ENCODE assay signal across 27 mouse cellular contexts in the genomic region with DNA sequence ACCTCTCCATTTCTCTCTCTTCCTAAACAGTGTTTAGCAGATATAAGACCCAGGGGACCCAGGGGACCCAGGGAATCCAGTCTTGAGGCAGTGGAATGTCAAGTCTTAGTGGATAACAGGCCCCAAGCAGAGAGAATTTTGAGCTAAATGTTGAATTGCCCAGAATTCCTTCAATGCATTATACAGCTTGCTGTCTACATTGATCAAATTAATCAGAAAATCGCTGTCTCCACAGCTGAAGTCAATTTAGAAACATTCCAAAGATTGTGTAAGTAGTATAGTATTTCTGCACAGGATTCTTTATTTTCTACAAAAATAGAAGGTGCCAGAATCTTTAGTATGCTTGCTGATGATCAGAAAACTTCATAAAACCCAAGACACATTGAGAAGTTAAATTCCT. TPM values are rescaled to one million over a fixed set of nuclear protein-coding genes. Genes with fewer than 3 reads are reported as not detected.
"Had no signal": no experiment of that assay in that cellular context is flagged by ENCODE, and none has a peak within 500 bp of the region (broad histone marks: within the 10 kb centered on the region; RNA-seq: fewer than 3 reads in every experiment).

No protein-coding gene starts in this region.

- H3K4me3 ChIP-seq: gastrocnemius, adult 2 months; heart, embryonic 10.5 days; heart, embryonic 12.5 days; hindbrain, embryonic 10.5 days; hindbrain, embryonic 12.5 days; intestine, embryonic 15.5 days; layer of hippocampus, adult 2 months; limb, embryonic 13.5 days; limb, embryonic 15.5 days; liver, embryonic 12.5 days had no signal

- H3K36me3 ChIP-seq: heart, embryonic 10.5 days; heart, embryonic 12.5 days; hindbrain, embryonic 10.5 days; hindbrain, embryonic 12.5 days; intestine, embryonic 15.5 days; limb, embryonic 13.5 days; limb, embryonic 15.5 days; liver, embryonic 12.5 days had no signal

- H3K27me3 ChIP-seq: heart, embryonic 12.5 days; intestine, embryonic 15.5 days had no signal

- ATAC-seq: hindbrain, embryonic 16.5 days; inflammation-experienced regulatory T-cells, adult 6 months; intestine, embryonic 15.5 days; intestine, postnatal 0 days; liver, embryonic 12.5 days had no signal

- H3K9ac ChIP-seq: heart, embryonic 12.5 days; hindbrain, embryonic 12.5 days; hindbrain, embryonic 14.5 days; intestine, embryonic 15.5 days; limb, embryonic 13.5 days; limb, embryonic 15.5 days; liver, embryonic 12.5 days; liver, embryonic 14.5 days had no signal

- H3K4me2 ChIP-seq: heart, embryonic 12.5 days; hindbrain, embryonic 12.5 days; hindbrain, embryonic 14.5 days; intestine, embryonic 15.5 days; limb, embryonic 13.5 days; limb, embryonic 15.5 days; liver, embryonic 12.5 days had no signal

- H3K4me1 ChIP-seq: heart, embryonic 10.5 days; heart, embryonic 12.5 days; hindbrain, embryonic 10.5 days; hindbrain, embryonic 12.5 days; intestine, embryonic 15.5 days; limb, embryonic 13.5 days; limb, embryonic 15.5 days; liver, embryonic 12.5 days had no signal

- H3K27ac ChIP-seq: gastrocnemius, adult 2 months; heart, embryonic 10.5 days; hindbrain, embryonic 10.5 days; hindbrain, embryonic 12.5 days; hindbrain, embryonic 14.5 days; intestine, embryonic 15.5 days; layer of hippocampus, adult 2 months; limb, embryonic 13.5 days; limb, embryonic 15.5 days; liver, embryonic 12.5 days; liver, embryonic 14.5 days had no signal

- H3K9me3 ChIP-seq: heart, embryonic 10.5 days; heart, embryonic 12.5 days; hindbrain, embryonic 10.5 days; hindbrain, embryonic 12.5 days; intestine, embryonic 15.5 days; limb, embryonic 13.5 days; limb, embryonic 15.5 days; liver, embryonic 12.5 days had no signal

- DNase-seq: gastrocnemius, adult 2 months; gastrocnemius, postnatal 10 days; gastrocnemius, postnatal 25 days; heart, adult 18-20 months; heart, postnatal 10 days; heart, postnatal 4 days; kidney, adult 18-20 months; kidney, adult 8-10 months; kidney, postnatal 10 days; kidney, postnatal 25 days; kidney, postnatal 4 days; left cerebral cortex, postnatal 4 days had no signal

RNA-seq across cellular contexts. Expression of a gene that starts 9.4 kb away (rescaled TPM):
- polyA plus RNA-seq: inflammation-experienced regulatory T-cells, adult 6 months; liver, adult 2 months had no signal
